Mouse (Mus musculus) lung, adult 18-20 months (tissue): Measurements from ENCODE around the gene Bmp3.
A peak's percentile ranks its signal among the peaks of the same experiment; 100 is the strongest.

Experiments used
- DNase-seq, 2 experiments: peaks; one replicate each; pipeline ENCODE4 v3.0.0; 2022; ENCODE audit warnings: mixed read lengths in 2 of 2

Bmp3 gene

GRCm38 (mm10) chr5:98854264-98854626, at the start of gene Bmp3:
TSS of gene Bmp3 (plus strand) at chr5:98854415.
- DNase-seq: peak; percentile 79

- no peak for DNase-seq
Measured at GRCm38 (mm10) chr5:98804761-98805160, 49.5 kb upstream of the Bmp3 start.

- no peak for DNase-seq
Measured at GRCm38 (mm10) chr5:98806492-98806891, 47.7 kb upstream of the Bmp3 start.

DNA sequence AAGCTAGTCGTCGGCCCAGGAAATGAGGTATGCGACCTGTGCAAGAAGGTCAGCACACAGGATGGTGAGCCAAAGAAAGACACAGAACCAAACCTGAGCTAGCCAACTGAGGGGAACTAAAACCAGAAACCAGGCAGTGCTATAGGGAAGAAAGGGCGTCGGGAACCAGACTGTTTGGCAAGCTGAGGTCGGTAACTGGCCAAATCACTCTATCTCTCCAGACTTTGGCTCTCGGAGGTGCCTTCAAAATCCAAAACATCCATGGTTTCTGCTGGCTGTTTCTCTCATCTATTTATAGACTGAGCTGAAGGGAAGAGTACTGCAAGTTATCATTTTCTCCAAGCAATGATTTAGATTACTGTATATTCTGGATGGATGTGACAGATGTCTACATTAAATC, 47.2 kb upstream of the Bmp3 start:
- DNase-seq: no peak

DNA sequence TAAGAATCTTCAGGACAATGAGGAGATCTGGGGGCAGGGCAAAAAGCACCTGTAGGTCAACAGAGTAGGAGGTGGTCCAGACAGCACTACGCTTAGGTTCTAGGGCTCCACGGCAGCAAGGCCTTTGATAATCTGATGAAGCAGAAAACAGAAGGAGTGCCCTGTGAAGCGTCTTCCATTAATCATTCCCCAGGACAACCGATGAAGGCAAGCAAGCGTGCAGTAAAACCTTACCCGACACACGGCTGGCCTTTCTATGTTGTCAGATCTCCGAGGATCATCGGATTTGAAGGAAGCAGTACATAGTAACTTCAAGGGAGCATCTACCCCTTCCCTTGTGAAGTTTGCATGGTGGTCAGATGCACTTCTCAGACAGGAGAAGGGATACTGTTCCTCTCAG, 46.3 kb upstream of the Bmp3 start:
- no peak for DNase-seq

DNA sequence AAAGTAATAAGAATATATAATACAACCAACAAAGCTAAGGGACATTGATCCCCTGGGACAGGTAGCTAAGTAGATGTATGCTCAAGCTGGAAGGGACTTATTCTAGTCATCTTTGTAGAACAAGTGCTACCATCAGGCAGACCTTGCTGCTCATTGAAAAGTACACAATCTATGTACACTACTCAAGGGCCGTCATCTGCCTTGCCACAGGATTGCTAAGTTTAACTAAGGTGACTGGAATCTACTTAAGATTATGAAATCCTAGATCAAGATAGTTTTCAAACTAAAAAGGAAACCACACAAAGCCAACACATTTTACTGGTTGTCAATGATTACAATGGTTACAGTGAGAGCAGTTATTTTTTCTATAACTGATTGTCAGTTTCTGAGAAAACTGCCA, 41.8 kb upstream of the Bmp3 start:
- DNase-seq: peak; percentile 54 to 55

DNA sequence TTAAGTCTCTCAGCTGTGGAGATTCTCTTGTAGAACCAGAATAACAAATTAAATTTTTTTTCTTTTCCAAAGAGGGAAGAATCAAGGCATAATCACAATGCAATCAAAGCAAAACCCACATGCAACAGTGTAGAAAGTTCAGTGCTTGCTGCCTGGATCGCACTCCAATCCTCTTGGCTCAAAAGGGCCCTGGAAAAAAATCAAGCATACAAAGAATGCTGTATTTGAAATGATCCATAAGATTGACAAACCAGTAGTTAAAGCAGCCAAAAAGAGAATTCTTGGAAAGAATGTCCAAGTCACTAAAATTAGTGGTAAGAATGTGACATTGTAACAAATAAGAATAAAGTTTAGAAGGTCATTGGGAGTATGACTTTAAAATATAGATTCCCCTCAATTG, 38.9 kb upstream of the Bmp3 start:
- no peak for DNase-seq

GRCm38 (mm10) chr5:98833760-98834159, 20.5 kb upstream of the Bmp3 start:
- DNase-seq: peak; percentile 44 to 58

- no peak for DNase-seq
Measured at GRCm38 (mm10) chr5:98834300-98834699, 19.9 kb upstream of the Bmp3 start.

GRCm38 (mm10) chr5:98842600-98843310, 11.5 kb upstream of the Bmp3 start:
- no peak for DNase-seq

DNA sequence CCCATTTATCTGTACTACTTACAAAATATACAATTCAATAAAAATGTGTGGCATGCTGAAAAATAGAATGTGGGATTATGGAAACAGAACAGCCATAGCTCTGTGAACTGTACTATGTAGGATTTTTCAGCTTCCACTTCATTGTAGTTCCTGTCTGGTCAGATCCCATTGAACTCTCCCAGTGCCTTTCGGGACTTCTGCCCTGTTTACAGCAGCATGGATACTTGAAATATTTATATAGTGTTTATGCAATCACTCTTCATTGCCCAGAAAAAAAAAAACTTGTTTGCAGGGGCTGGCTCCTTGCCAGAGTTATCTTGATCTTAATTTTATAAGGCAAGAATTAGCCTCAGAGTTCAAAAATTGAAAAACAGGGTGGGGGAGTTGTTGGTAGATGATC, 9.6 kb upstream of the Bmp3 start:
- peak; percentile 17 to 32 for DNase-seq

DNA sequence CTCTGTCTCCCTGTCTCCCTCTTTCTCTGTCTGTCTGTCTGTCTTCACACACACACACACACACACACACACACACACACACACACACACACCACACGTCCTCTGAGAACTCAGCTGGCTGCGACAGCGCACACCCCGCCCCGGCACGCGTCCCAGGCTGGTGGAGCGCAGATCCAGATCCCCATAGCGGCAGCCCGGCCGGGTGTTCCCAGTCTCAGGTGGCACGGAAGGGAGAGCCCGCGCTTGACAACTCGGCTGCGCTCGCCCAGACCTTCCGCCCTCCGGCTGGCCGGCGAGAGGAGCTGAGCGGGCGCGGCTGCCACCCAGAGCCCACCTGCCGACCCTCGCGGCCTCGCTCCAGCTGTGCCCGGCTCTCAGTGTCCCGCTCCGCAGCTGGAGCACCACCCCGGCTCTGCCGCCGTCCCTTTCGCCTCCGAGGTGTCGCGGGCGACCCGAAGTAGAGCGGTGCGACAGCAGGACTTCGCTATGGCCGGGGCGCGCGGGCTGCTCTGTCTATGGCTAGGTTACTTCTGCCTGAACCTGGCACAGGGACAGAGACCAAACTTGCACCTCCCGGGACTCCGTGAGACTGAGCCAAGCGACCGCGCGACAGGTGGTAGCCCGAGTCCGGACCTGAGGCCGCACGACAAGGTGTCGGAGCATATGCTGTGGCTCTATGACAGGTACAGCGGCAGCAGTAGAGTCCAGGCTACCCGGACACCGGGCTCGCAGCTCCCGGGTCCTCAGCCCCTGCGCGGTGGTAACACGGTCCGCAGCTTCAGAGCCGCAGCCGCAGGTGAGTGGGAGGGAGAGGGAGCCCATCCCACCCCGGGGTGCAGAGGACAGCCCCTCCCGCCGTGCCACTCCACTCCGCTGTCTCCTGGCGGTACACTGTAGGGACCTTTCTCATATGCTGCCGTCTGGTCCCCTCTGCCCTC, 681 bp downstream of the Bmp3 start:
- peak; percentile 47 to 56 for DNase-seq

- DNase-seq: no peak
Measured at GRCm38 (mm10) chr5:98855741-98856140, 1.5 kb downstream of the Bmp3 start.

- DNase-seq: no peak
Measured at GRCm38 (mm10) chr5:98856356-98856755, 2.1 kb downstream of the Bmp3 start.

GRCm38 (mm10) chr5:98863891-98864290, 9.7 kb downstream of the Bmp3 start:
- no peak for DNase-seq

DNA sequence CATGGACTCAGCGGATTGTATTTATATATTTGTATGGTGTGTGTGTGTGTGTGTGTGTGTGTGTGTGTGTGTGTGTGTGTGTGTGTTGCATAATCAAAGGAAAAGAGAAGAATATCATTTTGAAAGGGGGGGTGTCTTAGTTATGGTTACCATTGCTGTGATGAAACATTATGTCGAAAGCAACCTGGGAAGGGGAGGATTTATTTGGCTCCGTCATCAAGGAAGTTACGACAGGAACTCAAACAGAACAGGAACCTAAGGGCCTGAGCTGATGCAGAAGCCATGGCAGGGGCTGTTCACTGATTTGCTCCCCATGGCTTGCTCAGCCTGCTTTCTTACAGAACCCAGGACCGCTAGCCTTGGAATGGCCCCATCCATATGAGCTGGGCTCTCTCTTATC, 10.9 kb downstream of the Bmp3 start:
- DNase-seq: no peak

DNA sequence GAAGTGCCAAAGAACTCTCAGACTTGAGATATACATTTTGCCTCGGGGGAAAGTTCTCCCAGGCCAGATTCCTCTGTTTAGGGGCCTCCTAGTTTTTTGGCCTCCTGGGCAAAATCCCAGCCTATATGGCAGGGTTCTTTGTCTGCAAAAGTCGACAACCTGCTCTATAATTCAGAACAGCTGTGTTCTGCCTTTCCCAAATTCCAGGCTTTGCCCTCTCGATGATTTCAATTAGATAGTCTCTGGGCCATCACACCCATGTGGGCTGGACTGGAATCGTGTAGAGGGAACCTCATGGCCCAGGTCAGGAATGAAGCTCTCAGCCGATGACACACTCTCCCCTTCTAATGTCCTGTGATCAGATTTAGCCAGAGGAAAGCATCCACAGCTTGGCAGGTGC, 21.8 kb downstream of the Bmp3 start:
- DNase-seq: no peak

DNA sequence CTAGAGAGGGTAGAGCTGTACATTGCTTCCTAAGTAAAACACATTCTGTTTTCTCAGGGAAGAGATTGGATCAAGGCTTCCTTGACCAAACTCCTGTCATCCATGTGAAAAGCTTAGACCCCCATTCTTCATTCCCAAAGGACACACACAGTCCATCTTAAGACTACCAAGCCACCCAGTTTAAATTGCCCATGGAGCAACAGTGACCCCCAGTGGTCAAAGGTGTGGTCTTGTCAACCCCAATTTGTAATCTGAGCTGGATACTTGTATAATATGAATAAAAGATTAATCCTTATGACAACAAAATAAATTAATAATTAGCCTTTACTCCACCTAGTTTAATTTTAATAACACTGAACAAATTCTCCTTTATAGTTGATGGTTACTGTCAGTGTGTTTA, 24.7 kb downstream of the Bmp3 start:
- peak; percentile 35 to 56 for DNase-seq

- DNase-seq: no peak
Measured at GRCm38 (mm10) chr5:98882096-98882495, 27.9 kb downstream of the Bmp3 start.

GRCm38 (mm10) chr5:98890544-98891050, 36.4 kb downstream of the Bmp3 start:
- no peak for DNase-seq

DNA sequence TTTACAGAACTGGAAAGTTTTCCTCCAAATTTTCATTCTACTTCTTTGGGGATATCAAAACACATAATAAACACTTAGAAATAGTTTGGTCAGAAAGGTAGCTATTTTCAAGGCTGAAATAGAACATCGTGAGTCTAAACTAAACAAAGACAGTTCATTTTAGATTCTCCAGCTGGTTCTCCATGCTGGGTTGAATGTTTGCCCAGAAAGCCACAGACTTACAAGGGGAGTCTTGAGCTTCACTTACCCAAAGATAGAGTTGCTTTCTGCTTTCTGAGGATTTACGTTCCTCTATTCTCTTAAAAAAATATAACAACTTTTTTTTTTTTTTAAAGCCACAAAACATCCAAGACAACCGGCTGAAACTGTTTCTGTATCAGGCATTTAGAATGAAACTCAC, 40.1 kb downstream of the Bmp3 start:
- no peak for DNase-seq

DNA sequence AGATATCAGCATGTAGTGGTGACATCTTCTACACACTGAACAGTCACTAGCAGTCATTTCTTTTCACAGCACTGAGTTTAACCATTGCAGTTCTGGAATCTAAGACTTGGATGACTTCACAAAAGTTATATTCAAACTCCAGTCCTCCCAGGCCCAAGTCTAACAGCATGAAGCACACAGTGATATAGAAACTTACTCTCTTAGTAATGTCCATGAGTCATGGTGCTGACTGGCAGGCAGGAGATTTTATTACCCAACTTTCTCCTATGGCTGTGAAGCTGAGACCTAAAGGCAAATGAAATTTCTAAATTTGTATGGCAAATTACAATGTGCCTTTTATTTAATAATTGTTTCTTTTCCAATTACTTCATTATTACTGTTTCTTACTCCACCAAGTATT, 43.7 kb downstream of the Bmp3 start:
- DNase-seq: no peak

DNA sequence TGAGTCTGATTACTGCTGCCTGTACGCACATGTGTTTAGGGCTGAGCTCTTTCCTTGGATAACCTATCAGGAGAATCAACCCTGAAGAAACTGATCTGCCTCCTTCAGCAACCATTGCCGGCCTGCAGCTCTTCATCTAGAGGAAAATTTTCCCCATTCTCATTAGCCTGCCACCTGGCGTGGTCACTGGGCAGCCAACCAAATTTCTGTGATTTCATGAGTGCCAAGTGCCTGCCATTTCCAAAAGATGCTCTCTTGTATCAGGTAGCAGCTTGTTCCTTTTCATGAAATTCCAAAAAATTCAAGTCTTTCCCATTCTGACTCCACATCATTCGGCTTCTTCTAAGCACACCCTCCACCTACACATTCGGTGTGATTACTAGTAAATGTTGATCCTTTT, 46.7 kb downstream of the Bmp3 start:
- no peak for DNase-seq

- no peak for DNase-seq
Measured at GRCm38 (mm10) chr5:98902339-98902738, 48.1 kb downstream of the Bmp3 start.
